Mouse (Mus musculus): ENCODE measurements at regions not wholly inside any gene's neighbourhood (a gene's known extent, or its start where the extent isn't known, plus 50 kb on each side); places are given as distances from the start of the nearest gene placed in this dataset.
"Not testable (repeated sequence)": the region's sequence is repeated elsewhere in the genome, so short reads cannot be mapped to it uniquely, and the experiment has no call there.

DNA sequence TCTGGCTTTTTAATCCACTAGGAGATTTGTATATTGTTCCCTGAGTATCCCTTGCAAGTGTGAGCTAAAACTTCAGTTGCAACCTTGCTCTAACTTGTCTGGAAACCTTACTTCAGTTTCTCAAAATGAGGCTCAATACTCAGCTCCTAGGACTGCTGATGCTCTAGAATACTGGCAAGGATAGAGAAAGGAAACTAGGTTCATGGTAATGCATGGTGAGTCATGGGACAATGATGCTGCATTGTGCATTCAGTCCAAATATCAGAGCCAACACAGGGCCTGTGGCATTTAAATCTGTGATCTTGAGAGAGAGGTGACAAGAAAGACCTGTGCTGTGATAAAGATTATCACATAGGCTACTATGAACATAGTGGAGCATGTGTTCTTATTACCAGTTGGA, 682.6 kb downstream of the Rpia start:
- not testable (repeated sequence) for TF ChIP-seq MYOG (IDR thresholded peaks at IDR 0.05; ENCODE audit: control insufficient read depth in 1 of 3, insufficient read depth in 1 of 3, insufficient read length in 2 of 3, low read depth in 2 of 3); POLR2AphosphoS2 (IDR thresholded peaks at IDR 0.05; ENCODE audit: insufficient read length, low read depth); POLR2A (IDR thresholded peaks at IDR 0.05; ENCODE audit: insufficient read length, low read depth); SRF (IDR thresholded peaks at IDR 0.05; ENCODE audit: control insufficient read depth, insufficient read length, low read depth); MAX (IDR thresholded peaks at IDR 0.05; ENCODE audit: low read depth)

All from myocyte (in vitro differentiated cells).